Mouse (Mus musculus): ENCODE measurements at regions not wholly inside any gene's neighbourhood (a gene's known extent, or its start where the extent isn't known, plus 50 kb on each side); places are given as distances from the start of the nearest gene placed in this dataset.

- Histone ChIP-seq H3K27ac (replicated peaks; ENCODE audit: insufficient read depth, low read depth, low read length) (no peak overlapping the region), H3K9ac (ENCODE audit: low read depth, low read length) (no peak overlapping the region), H3K4me3 (ENCODE audit: insufficient read depth, low read depth, low read length) (no peak overlapping the region), H3K36me3 (ENCODE audit: control insufficient read depth, insufficient read depth, low read length) (no peaks in the 10 kb centered on the region), H3K4me1 (ENCODE audit: control insufficient read depth, insufficient read depth, low read length) (no peaks in the 10 kb centered on the region), H3K79me2 (ENCODE audit: control insufficient read depth, insufficient read depth, low read length) (no peaks in the 10 kb centered on the region), H3K27me3 (ENCODE audit: control insufficient read depth, insufficient read depth, low read length) (no peaks in the 10 kb centered on the region)
- 65% methylated on average over 3 of the region's 3 CpGs for WGBS
- no peak for DNase-seq (ENCODE audit: extremely low read depth, low read depth, low spot score)
- no peak for TF ChIP-seq POLR2A (IDR thresholded peaks at IDR 0.05; ENCODE audit: extremely low read depth, insufficient read depth, low read length)
- TF ChIP-seq CTCF (IDR thresholded peaks at IDR 0.05; ENCODE audit: low read depth, low read length): no peak
Measured at GRCm38 (mm10) chr9:81140158-81140557, 493.5 kb downstream of the Htr1b start.

- Histone ChIP-seq H3K4me1 (ENCODE audit: control insufficient read depth, insufficient read depth, low read length) (no peaks in the 10 kb centered on the region), H3K4me3 (ENCODE audit: insufficient read depth, low read depth, low read length) (no peak overlapping the region), H3K27me3 (ENCODE audit: control insufficient read depth, insufficient read depth, low read length) (no peaks in the 10 kb centered on the region), H3K9ac (ENCODE audit: low read depth, low read length) (no peak overlapping the region), H3K27ac (replicated peaks; ENCODE audit: insufficient read depth, low read depth, low read length) (no peak overlapping the region), H3K36me3 (ENCODE audit: control insufficient read depth, insufficient read depth, low read length) (no peaks in the 10 kb centered on the region), H3K79me2 (ENCODE audit: control insufficient read depth, insufficient read depth, low read length) (no peaks in the 10 kb centered on the region)
- peak; percentile 45 for DNase-seq (ENCODE audit: extremely low read depth, low read depth, low spot score)
- 65% methylated on average over 3 of the region's 3 CpGs for WGBS
- TF ChIP-seq POLR2A (IDR thresholded peaks at IDR 0.05; ENCODE audit: extremely low read depth, insufficient read depth, low read length): no peak
- TF ChIP-seq CTCF (IDR thresholded peaks at IDR 0.05; ENCODE audit: low read depth, low read length): no peak
Measured at GRCm38 (mm10) chr9:81136366-81136765, 497.3 kb downstream of the Htr1b start.

GRCm38 (mm10) chr9:81113044-81113443, 520.6 kb downstream of the Htr1b start:
- Histone ChIP-seq H3K79me2 (ENCODE audit: control insufficient read depth, insufficient read depth, low read length) (no peaks in the 10 kb centered on the region), H3K27me3 (ENCODE audit: control insufficient read depth, insufficient read depth, low read length) (no peaks in the 10 kb centered on the region), H3K27ac (replicated peaks; ENCODE audit: insufficient read depth, low read depth, low read length) (no peak overlapping the region), H3K4me3 (ENCODE audit: insufficient read depth, low read depth, low read length) (no peak overlapping the region), H3K4me1 (ENCODE audit: control insufficient read depth, insufficient read depth, low read length) (no peaks in the 10 kb centered on the region), H3K36me3 (ENCODE audit: control insufficient read depth, insufficient read depth, low read length) (no peaks in the 10 kb centered on the region), H3K9ac (ENCODE audit: low read depth, low read length) (no peak overlapping the region)
- TF ChIP-seq POLR2A (IDR thresholded peaks at IDR 0.05; ENCODE audit: extremely low read depth, insufficient read depth, low read length) (no peak), CTCF (IDR thresholded peaks at IDR 0.05; ENCODE audit: low read depth, low read length) (no peak)
- WGBS: 73% methylated on average over 2 of the region's 2 CpGs
- DNase-seq (ENCODE audit: extremely low read depth, low read depth, low spot score): no peak

- Histone ChIP-seq H3K4me3 (ENCODE audit: insufficient read depth, low read depth, low read length) (no peak overlapping the region), H3K36me3 (ENCODE audit: control insufficient read depth, insufficient read depth, low read length) (no peaks in the 10 kb centered on the region), H3K79me2 (ENCODE audit: control insufficient read depth, insufficient read depth, low read length) (no peaks in the 10 kb centered on the region), H3K27ac (replicated peaks; ENCODE audit: insufficient read depth, low read depth, low read length) (no peak overlapping the region), H3K27me3 (ENCODE audit: control insufficient read depth, insufficient read depth, low read length) (no peaks in the 10 kb centered on the region), H3K9ac (ENCODE audit: low read depth, low read length) (no peak overlapping the region), H3K4me1 (ENCODE audit: control insufficient read depth, insufficient read depth, low read length) (no peaks in the 10 kb centered on the region)
- 54% methylated on average over 1 of the region's 1 CpGs for WGBS
- no peak for DNase-seq (ENCODE audit: extremely low read depth, low read depth, low spot score)
- TF ChIP-seq POLR2A (IDR thresholded peaks at IDR 0.05; ENCODE audit: extremely low read depth, insufficient read depth, low read length) (no peak), CTCF (IDR thresholded peaks at IDR 0.05; ENCODE audit: low read depth, low read length) (no peak)
Measured at GRCm38 (mm10) chr9:81073248-81073647, 560.4 kb downstream of the Htr1b start.

GRCm38 (mm10) chr9:81042521-81042920, 577.2 kb upstream of the Impg1 start:
- Histone ChIP-seq H3K27ac (replicated peaks; ENCODE audit: insufficient read depth, low read depth, low read length) (no peak overlapping the region), H3K79me2 (ENCODE audit: control insufficient read depth, insufficient read depth, low read length) (no peaks in the 10 kb centered on the region), H3K4me1 (ENCODE audit: control insufficient read depth, insufficient read depth, low read length) (no peaks in the 10 kb centered on the region), H3K4me3 (ENCODE audit: insufficient read depth, low read depth, low read length) (no peak overlapping the region), H3K36me3 (ENCODE audit: control insufficient read depth, insufficient read depth, low read length) (no peaks in the 10 kb centered on the region), H3K27me3 (ENCODE audit: control insufficient read depth, insufficient read depth, low read length) (no peaks in the 10 kb centered on the region), H3K9ac (ENCODE audit: low read depth, low read length) (no peak overlapping the region)
- DNase-seq (ENCODE audit: extremely low read depth, low read depth, low spot score): no peak
- TF ChIP-seq CTCF (IDR thresholded peaks at IDR 0.05; ENCODE audit: low read depth, low read length) (no peak), POLR2A (IDR thresholded peaks at IDR 0.05; ENCODE audit: extremely low read depth, insufficient read depth, low read length) (no peak)

GRCm38 (mm10) chr9:81041967-81042366, 576.7 kb upstream of the Impg1 start:
- TF ChIP-seq CTCF (IDR thresholded peaks at IDR 0.05; ENCODE audit: low read depth, low read length) (no peak), POLR2A (IDR thresholded peaks at IDR 0.05; ENCODE audit: extremely low read depth, insufficient read depth, low read length) (no peak)
- H3K9ac ChIP-seq (ENCODE audit: low read depth, low read length): no peak overlapping the region
- no peak overlapping the region for H3K27ac ChIP-seq (replicated peaks; ENCODE audit: insufficient read depth, low read depth, low read length)

More at GRCm38 (mm10) chr9:81041967-81042366, 576.7 kb upstream of the Impg1 start:
- Histone ChIP-seq H3K36me3 (ENCODE audit: control insufficient read depth, insufficient read depth, low read length) (no peaks in the 10 kb centered on the region), H3K27me3 (ENCODE audit: control insufficient read depth, insufficient read depth, low read length) (no peaks in the 10 kb centered on the region), H3K79me2 (ENCODE audit: control insufficient read depth, insufficient read depth, low read length) (no peaks in the 10 kb centered on the region), H3K4me1 (ENCODE audit: control insufficient read depth, insufficient read depth, low read length) (no peaks in the 10 kb centered on the region), H3K4me3 (ENCODE audit: insufficient read depth, low read depth, low read length) (no peak overlapping the region)
- no peak for DNase-seq (ENCODE audit: extremely low read depth, low read depth, low spot score)

Data from liver, adult 2 months (tissue).